Mouse (Mus musculus): ENCODE data around the gene Il17re. TPM values are rescaled to one million over a fixed set of nuclear protein-coding genes. Genes with fewer than 3 reads are reported as not detected.

Il17re gene
- polyA plus RNA-seq, 1 experiment = not detected

DNA sequence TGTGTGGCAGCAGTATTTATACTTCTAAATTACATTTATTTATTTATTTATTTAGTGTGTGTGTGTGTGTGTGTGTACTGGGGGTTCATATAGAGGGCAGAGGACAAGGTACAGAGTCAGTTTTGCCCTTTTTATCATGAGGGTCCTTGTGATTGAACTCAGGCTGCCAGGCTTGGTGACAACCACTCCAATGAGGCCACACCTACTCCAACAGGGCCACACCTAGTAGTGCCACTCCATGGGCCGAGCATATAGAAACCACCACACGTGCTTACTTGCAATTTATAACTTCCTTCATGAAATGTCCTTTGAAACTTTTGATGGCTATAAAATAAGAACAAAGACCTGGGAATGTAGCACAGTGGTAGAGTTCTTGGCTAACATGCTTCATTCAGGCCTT is 15.0 kb downstream of the Il17re start:
- Histone ChIP-seq H3ac (ENCODE audit: control insufficient read depth, insufficient read length) (no peak overlapping the region), H3K4me3 (no peak overlapping the region), H3K4me2 (ENCODE audit: low read depth) (no peak overlapping the region), H3K27me3 (ENCODE audit: control insufficient read depth, insufficient read depth, insufficient read length) (no peaks in the 10 kb centered on the region), H3K36me3 (ENCODE audit: control insufficient read depth, insufficient read depth) (peaks cover 3% of the 10 kb centered on the region), H3K79me2 (ENCODE audit: control insufficient read depth, insufficient read depth) (no peaks in the 10 kb centered on the region)
- no peak for TF ChIP-seq USF1 (IDR thresholded peaks at IDR 0.05; ENCODE audit: low read depth)
- no peak for TF ChIP-seq SRF (IDR thresholded peaks at IDR 0.05; ENCODE audit: control insufficient read depth, insufficient read length, low read depth)
- no peak for TF ChIP-seq MYOG (IDR thresholded peaks at IDR 0.05; ENCODE audit: control insufficient read depth in 1 of 3, insufficient read depth in 1 of 3, insufficient read length in 2 of 3, low read depth in 2 of 3)
- TF ChIP-seq MAX (IDR thresholded peaks at IDR 0.05; ENCODE audit: low read depth) = no peak
- no peak for TF ChIP-seq TCF12 (IDR thresholded peaks at IDR 0.05; ENCODE audit: insufficient read depth, poor library complexity, severe bottlenecking)
- no peak for TF ChIP-seq CEBPB (IDR thresholded peaks at IDR 0.05; ENCODE audit: insufficient read depth, poor library complexity, severe bottlenecking)
- TF ChIP-seq POLR2AphosphoS2 (IDR thresholded peaks at IDR 0.05; ENCODE audit: insufficient read length, low read depth) = no peak
- no peak for TF ChIP-seq TCF3 (IDR thresholded peaks at IDR 0.05; ENCODE audit: insufficient read length, low read depth)
- TF ChIP-seq E2F4 (IDR thresholded peaks at IDR 0.05; ENCODE audit: insufficient read depth) = no peak

DNA sequence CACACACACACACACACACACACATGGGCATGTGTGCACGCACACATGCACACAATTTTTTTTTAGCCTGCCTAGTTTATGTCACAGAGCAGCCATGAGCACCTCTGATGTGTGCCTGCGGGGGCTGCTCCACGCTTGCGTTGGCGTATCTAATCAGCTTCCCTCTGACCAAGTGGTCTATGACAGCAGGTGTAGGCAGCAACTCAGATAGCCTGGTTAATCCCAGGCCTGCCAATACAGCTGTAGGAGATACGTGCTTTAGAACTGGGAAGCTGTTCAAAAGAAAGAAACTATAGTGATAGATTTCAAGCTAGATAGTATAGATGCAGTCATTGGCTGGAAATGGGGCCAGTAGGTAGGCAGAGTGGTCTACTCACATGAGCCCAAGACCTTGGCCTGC is 15.4 kb downstream of the Il17re start:
- Histone ChIP-seq H3K4me2 (ENCODE audit: low read depth) (no peak overlapping the region), H3K4me3 (no peak overlapping the region), H3K36me3 (ENCODE audit: control insufficient read depth, insufficient read depth) (peaks cover 4% of the 10 kb centered on the region), H3K79me2 (ENCODE audit: control insufficient read depth, insufficient read depth) (no peaks in the 10 kb centered on the region), H3K27me3 (ENCODE audit: control insufficient read depth, insufficient read depth, insufficient read length) (no peaks in the 10 kb centered on the region), H3ac (ENCODE audit: control insufficient read depth, insufficient read length) (no peak overlapping the region)
- TF ChIP-seq MYOD1 (IDR thresholded peaks at IDR 0.05; ENCODE audit: control insufficient read depth in 1 of 3, insufficient read length in 2 of 3, low read depth in 2 of 3) (no peak), CEBPB (IDR thresholded peaks at IDR 0.05; ENCODE audit: insufficient read depth, poor library complexity, severe bottlenecking) (no peak), POLR2AphosphoS2 (IDR thresholded peaks at IDR 0.05; ENCODE audit: insufficient read length, low read depth) (no peak), SRF (IDR thresholded peaks at IDR 0.05; ENCODE audit: control insufficient read depth, insufficient read length, low read depth) (no peak), MYOG (IDR thresholded peaks at IDR 0.05; ENCODE audit: control insufficient read depth in 1 of 3, insufficient read depth in 1 of 3, insufficient read length in 2 of 3, low read depth in 2 of 3) (no peak), REST (IDR thresholded peaks at IDR 0.05; ENCODE audit: insufficient read depth, insufficient read length) (no peak), POLR2A (IDR thresholded peaks at IDR 0.05; ENCODE audit: insufficient read length, low read depth) (no peak), E2F4 (IDR thresholded peaks at IDR 0.05; ENCODE audit: insufficient read depth) (no peak), TCF3 (IDR thresholded peaks at IDR 0.05; ENCODE audit: insufficient read length, low read depth) (no peak), MAX (IDR thresholded peaks at IDR 0.05; ENCODE audit: low read depth) (no peak), TCF12 (IDR thresholded peaks at IDR 0.05; ENCODE audit: insufficient read depth, poor library complexity, severe bottlenecking) (no peak), USF1 (IDR thresholded peaks at IDR 0.05; ENCODE audit: low read depth) (no peak)

- Histone ChIP-seq H3K4me2 (ENCODE audit: low read depth) (no peak overlapping the region), H3K4me3 (no peak overlapping the region), H3K79me2 (ENCODE audit: control insufficient read depth, insufficient read depth) (no peaks in the 10 kb centered on the region), H3K27me3 (ENCODE audit: control insufficient read depth, insufficient read depth, insufficient read length) (no peaks in the 10 kb centered on the region), H3ac (ENCODE audit: control insufficient read depth, insufficient read length) (no peak overlapping the region), H3K36me3 (ENCODE audit: control insufficient read depth, insufficient read depth) (peaks cover 4% of the 10 kb centered on the region)
- TF ChIP-seq MYOG (IDR thresholded peaks at IDR 0.05; ENCODE audit: control insufficient read depth in 1 of 3, insufficient read depth in 1 of 3, insufficient read length in 2 of 3, low read depth in 2 of 3) = peak in 1 of 3 experiments; percentile 23
- TF ChIP-seq SRF (IDR thresholded peaks at IDR 0.05; ENCODE audit: control insufficient read depth, insufficient read length, low read depth) = no peak
These were observed 19.1 kb downstream of the Il17re start for GRCm38 (mm10) chr6:113477353-113477752.

GRCm38 (mm10) chr6:113478906-113479305 is 20.6 kb downstream of the Il17re start:
- no peaks in the 10 kb centered on the region for H3K79me2 ChIP-seq (ENCODE audit: control insufficient read depth, insufficient read depth)
- TF ChIP-seq TCF12 (IDR thresholded peaks at IDR 0.05; ENCODE audit: insufficient read depth, poor library complexity, severe bottlenecking) = no peak
- TF ChIP-seq POLR2A (IDR thresholded peaks at IDR 0.05; ENCODE audit: insufficient read length, low read depth) = no peak
- TF ChIP-seq MAX (IDR thresholded peaks at IDR 0.05; ENCODE audit: low read depth) = no peak
- no peaks in the 10 kb centered on the region for H3K27me3 ChIP-seq (ENCODE audit: control insufficient read depth, insufficient read depth, insufficient read length)
- H3K36me3 ChIP-seq (ENCODE audit: control insufficient read depth, insufficient read depth) = peaks cover 4% of the 10 kb centered on the region
- no peak overlapping the region for H3ac ChIP-seq (ENCODE audit: control insufficient read depth, insufficient read length)
- no peak overlapping the region for H3K4me3 ChIP-seq
- no peak overlapping the region for H3K4me2 ChIP-seq (ENCODE audit: low read depth)

- Histone ChIP-seq H3K27me3 (ENCODE audit: control insufficient read depth, insufficient read depth, insufficient read length) (no peaks in the 10 kb centered on the region), H3K36me3 (ENCODE audit: control insufficient read depth, insufficient read depth) (peaks cover 4% of the 10 kb centered on the region), H3K4me3 (no peak overlapping the region), H3K79me2 (ENCODE audit: control insufficient read depth, insufficient read depth) (no peaks in the 10 kb centered on the region), H3ac (ENCODE audit: control insufficient read depth, insufficient read length) (no peak overlapping the region), H3K4me2 (ENCODE audit: low read depth) (peak overlapping the region; percentile 66)
- peak; percentile 6 to 95 (median 91) for TF ChIP-seq MYOD1 (IDR thresholded peaks at IDR 0.05; ENCODE audit: control insufficient read depth in 1 of 3, insufficient read length in 2 of 3, low read depth in 2 of 3)
- peak; percentile 22 for TF ChIP-seq SRF (IDR thresholded peaks at IDR 0.05; ENCODE audit: control insufficient read depth, insufficient read length, low read depth)
- 0 out of 2 replicates have a peak, but pooled peaks have one; percentile 24 for TF ChIP-seq CEBPB (IDR thresholded peaks at IDR 0.05; ENCODE audit: insufficient read depth, poor library complexity, severe bottlenecking)
- peak; percentile 90 to 97 (median 93) for TF ChIP-seq MYOG (IDR thresholded peaks at IDR 0.05; ENCODE audit: control insufficient read depth in 1 of 3, insufficient read depth in 1 of 3, insufficient read length in 2 of 3, low read depth in 2 of 3)
- peak; percentile 22 for TF ChIP-seq MAX (IDR thresholded peaks at IDR 0.05; ENCODE audit: low read depth)
- no peak for TF ChIP-seq POLR2A (IDR thresholded peaks at IDR 0.05; ENCODE audit: insufficient read length, low read depth)
- peak; percentile 78 for TF ChIP-seq USF1 (IDR thresholded peaks at IDR 0.05; ENCODE audit: low read depth)
- no peak for TF ChIP-seq POLR2AphosphoS2 (IDR thresholded peaks at IDR 0.05; ENCODE audit: insufficient read length, low read depth)
- TF ChIP-seq TCF12 (IDR thresholded peaks at IDR 0.05; ENCODE audit: insufficient read depth, poor library complexity, severe bottlenecking) = peak; percentile 54
These were observed 22.5 kb downstream of the Il17re start for GRCm38 (mm10) chr6:113480555-113481373.
